Mouse (Mus musculus) olfactory bulb, adult 2 months (tissue): ENCODE data around the gene Gm4133.
"Not testable (repeated sequence)": the region's sequence is repeated elsewhere in the genome, so short reads cannot be mapped to it uniquely, and the experiment has no call there.

Experiments used
- CTCF ChIP-seq: fragments of 200-500 bp; IDR thresholded peaks from 2 replicates; pipeline ENCODE4 v1.5.1; 2012; ENCODE audit warnings: low read depth, mild to moderate bottlenecking, low read length, moderate library complexity; ENCODE audit not compliant: insufficient read depth
- POLR2A ChIP-seq: fragments of 200-500 bp; IDR thresholded peaks from 2 replicates; pipeline ENCODE4 v1.6.1; 2012; ENCODE audit warnings: mild to moderate bottlenecking, low read depth, low read length, moderate library complexity; ENCODE audit not compliant: insufficient read depth

GRCm38 (mm10) chr7:20333965-20334364, at the start of gene Gm4133:
- not testable (repeated sequence) for TF ChIP-seq POLR2A, CTCF
